Mouse (Mus musculus): Measurements from ENCODE around the gene 4931414P19Rik.

The 4931414P19Rik gene

GRCm38 (mm10) chr14:54605752-54606321, at the start of gene 4931414P19Rik:
Gene 4931414P19Rik, minus strand, starts transcription at chr14:54605993.
- DNase-seq = peak; percentile 76

DNA sequence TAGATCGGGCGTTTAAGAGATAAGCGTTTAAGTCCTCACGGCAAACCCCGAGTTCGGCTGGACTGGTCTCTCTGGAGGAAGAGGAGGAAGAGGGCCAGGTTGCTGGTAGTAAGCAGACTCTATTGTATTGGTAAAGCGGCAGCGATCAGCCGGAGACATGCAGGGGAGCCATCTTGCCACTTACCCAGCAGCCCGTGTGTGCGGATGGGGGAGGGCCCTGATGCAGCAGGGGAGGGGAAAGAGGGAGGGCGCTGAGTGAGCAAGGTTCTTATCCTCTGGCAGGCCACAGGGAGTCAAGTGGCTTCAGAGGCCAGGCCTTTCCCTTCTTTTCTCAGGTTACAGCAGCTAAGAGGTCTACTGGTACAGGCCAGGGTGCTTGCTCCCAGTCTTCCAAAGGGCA, 47.7 kb upstream of the 4931414P19Rik start:
- DNase-seq = peak; percentile 94

- DNase-seq = no peak
Observed at GRCm38 (mm10) chr14:54652787-54653186, 47.0 kb upstream of the 4931414P19Rik start.

DNA sequence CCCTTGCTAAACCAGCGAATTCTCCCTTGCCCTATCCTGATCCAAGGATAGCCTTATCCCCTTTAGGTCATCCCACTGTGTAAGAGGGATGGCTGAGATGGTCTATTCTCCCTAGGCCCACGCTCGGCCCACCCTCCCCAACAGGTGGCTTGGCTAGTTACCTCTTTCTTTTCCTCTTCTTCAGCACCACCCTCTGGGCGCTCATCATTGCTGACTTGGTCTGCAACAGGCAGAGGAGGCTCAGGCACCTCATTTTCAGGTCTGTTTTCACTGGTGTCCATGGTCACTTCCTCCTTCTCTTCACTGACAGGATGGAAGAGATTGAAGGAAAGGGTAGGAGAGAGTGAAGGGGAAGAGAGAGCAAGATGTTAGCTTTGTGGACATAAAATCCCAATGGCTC, 45.8 kb upstream of the 4931414P19Rik start:
- DNase-seq = no peak

DNA sequence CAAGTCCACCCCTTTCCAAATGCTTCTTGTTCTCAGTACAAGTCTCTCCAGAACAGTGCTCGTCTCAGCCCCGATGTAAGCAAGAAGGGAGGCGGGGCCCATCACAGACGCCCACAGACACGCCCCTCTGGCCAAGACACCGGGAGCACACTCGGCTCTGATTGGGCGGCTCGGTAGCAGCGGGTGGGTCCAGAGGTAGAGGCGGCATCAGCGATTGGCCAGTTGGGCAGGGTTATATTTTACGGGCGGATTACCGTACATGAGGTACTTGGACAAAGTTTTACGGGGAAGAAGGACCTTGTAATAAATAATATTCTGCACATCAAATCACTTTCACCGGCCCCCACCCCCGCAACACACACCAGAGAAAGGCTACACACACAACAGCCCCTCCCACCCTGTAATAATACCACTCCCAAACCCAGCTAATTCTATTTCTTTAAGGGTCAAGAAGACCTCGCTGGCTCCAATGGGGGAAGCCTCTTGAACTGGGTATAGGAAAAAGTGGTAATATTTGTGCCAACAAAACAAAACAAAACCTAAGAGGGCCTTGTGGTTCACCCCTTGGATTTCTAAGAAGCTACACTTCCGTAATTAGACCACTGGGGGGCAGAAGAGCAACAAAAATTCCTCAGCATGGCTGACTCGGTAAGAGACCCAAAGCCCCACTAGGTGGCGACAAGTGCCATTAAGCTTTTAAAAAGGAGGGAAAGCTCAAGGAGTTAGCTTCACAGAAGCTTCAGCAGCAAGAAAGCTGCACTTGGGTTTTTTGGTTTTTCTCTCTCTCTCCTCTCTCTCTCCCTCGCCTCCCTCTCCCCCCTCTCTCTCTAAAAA, 45.0 kb upstream of the 4931414P19Rik start:
- DNase-seq = peak; percentile 92

GRCm38 (mm10) chr14:54647900-54648299, 42.1 kb upstream of the 4931414P19Rik start:
- no peak for DNase-seq

DNA sequence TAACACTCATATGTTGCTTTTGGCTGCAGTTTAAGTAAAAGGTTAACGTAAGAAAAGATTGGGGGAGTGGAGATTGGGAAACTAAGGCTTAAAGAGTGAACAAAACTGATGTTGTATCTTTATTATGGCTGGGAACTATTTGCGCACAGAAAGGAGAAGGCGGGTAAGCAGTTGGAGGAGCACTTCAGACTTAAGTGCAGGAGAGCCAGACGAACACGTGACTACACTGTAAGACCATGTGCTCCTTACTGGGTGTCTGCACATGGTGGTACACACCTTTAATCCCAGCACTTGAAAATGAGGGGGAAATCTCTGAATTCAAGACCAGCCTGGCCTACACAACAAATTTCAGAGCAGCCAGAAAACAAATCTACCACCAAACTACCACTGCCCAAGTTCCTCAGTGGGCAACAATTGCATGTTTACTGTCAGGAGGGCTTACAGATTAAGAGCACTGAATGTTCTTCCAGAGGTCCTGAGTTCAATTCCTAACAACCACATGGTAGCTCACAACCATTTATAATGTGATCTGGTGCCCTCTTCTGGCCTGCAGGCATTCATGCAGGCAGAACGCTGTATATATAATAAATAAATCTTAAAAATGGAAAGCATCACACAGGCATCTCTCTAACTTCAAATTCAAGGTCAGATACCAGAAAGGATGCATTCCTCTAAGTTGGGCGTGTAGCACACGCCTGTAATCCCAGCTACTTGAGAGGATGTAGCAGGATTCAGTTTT, 41.3 kb upstream of the 4931414P19Rik start:
- no peak for DNase-seq

- DNase-seq = no peak
Observed at GRCm38 (mm10) chr14:54646455-54646854, 40.7 kb upstream of the 4931414P19Rik start.

DNA sequence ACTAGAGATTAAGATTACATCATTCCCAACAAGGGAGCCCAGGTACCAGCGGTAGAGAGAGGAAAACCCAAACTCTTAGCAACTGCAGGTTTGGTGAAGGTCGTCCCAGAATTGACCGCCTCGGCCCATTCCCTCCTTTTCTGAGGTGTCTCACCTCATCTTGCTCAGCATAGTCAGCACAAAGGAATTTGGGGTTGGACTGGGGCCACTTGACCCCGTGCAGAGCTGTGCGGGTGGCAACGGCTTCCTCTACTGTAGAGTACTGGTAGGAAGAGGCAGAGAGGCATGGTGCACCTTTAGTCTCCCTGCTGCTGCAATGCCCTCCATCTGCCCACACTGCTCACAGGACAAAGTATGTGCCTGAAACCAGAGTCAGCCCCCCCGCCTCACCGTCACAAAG, 38.5 kb upstream of the 4931414P19Rik start:
- no peak for DNase-seq

DNA sequence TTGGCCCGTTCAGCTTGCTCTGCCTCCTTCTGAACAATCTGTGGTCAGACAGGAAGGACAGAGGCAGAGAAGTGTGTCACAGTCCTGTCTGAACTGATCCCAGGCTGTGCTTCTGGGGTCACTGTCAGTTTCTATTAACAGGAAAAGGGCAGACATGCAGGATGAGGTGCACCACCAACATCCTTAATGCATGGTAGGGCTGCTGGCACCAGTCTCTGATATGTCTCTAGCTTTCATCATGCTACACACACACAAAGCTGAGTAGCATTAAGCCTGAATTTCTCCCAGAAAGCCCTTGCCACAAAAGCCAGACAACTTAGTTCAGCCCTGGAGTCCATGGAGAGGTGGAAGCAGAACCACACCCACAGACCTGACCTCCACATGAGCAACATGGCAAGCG, 37.2 kb upstream of the 4931414P19Rik start:
- no peak for DNase-seq

DNA sequence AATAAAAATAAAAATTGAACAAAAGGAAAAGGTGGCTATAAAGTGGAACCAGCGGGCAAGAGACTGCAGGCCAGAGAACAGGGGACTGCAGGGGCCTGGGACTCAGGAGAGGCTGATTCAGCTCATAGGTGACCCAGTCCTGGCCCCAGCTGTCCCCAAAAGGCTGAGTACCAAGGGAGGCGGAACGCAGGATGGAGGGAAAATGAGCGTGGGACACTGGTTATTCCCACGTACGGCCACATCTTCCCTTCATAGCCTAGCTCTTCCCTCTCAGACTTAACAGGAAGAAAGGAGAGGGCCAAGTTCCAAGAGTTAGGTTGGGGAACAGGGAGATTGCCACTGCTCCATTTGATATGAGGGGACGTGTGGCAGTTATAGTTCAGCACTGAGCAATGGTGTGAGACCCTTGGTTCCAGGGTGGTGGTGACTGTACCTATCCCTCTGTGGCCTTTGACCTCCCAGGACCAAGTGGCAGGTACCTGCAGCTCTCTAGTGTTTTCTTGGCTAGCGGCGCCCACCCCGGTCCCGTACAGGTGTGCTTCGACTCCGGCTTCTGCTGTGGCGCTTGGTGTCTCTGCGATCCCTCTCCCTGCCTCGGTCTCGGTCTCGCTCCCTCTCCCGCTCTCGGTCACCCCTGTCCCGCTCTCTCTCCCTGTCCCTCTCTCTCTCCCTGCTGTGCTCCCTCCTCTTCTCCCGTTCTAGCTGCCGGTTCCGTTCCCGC, 36.6 kb upstream of the 4931414P19Rik start:
- no peak for DNase-seq

GRCm38 (mm10) chr14:54641305-54641969, 35.6 kb upstream of the 4931414P19Rik start, which contains the start of gene Cdh24:
Gene Cdh24, minus strand, starts transcription at chr14:54641364.
- DNase-seq = peak; percentile 88

DNA sequence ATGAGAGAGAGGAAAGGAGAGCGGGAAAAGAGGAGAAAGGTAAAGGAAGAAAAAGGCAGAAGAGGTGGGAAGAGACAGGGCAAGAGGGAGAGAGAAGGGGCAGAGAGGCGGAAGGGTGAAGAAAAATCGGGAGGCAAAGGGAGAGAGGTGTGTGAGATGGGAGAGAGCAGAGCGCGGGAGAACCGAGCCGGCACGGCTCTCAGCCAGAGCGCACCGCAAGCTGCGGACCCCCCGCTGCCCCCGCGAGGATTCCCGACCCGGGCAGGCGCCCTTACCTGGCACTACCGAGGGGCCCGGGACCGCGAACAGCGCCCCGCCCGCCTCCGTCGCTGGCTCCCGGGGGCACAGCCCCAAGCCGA, 35.1 kb upstream of the 4931414P19Rik start, which contains the start of gene Gm17606:
TSS of gene Gm17606 (plus strand) at position 7 of the 359 bp plus-strand sequence.
- DNase-seq = no peak

- no peak for DNase-seq
Observed at GRCm38 (mm10) chr14:54640121-54640520, 34.3 kb upstream of the 4931414P19Rik start.

- no peak for DNase-seq
Observed at GRCm38 (mm10) chr14:54638210-54638609, 32.4 kb upstream of the 4931414P19Rik start.

DNA sequence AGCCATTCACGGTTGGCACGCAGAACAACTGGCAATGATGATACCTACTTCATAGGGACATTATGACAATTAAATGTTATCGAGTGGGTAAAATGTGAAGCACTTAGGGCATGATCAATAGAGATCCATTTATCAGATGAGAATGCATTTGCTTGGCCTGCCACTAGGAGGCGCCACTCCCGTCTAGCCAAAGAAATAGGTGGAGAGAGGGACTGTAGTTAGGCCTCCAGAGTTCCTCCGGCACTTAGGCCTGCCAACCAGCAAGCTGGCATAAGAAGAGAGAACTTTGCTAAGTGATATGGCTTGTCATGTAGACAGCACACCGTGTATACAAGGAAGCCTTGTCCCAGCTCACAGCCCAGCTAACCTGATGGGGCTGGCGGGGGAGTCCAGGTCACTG, 31.2 kb upstream of the 4931414P19Rik start:
- DNase-seq = peak; percentile 43

- no peak for DNase-seq
Observed at GRCm38 (mm10) chr14:54634182-54634581, 28.4 kb upstream of the 4931414P19Rik start.

GRCm38 (mm10) chr14:54632252-54632651, 26.5 kb upstream of the 4931414P19Rik start:
- DNase-seq = no peak

DNA sequence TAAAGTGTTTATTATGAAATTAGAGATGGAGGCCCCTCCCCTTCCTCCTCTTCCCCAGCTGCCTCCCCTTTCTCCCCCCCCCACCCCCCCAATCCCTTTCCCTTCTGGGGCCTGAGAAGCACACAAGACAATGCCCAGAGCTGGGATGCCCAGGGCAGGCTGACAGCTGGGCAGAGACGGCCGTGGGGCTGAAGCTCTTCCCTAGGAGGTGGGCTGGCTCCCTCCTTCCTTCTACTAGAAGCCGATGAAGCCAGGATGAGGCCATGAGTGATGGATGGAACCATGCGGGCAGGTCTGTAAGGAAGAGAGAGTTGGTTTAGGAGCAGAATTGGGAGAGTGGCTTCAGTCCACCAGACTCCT, 25.4 kb upstream of the 4931414P19Rik start:
- DNase-seq = no peak

DNA sequence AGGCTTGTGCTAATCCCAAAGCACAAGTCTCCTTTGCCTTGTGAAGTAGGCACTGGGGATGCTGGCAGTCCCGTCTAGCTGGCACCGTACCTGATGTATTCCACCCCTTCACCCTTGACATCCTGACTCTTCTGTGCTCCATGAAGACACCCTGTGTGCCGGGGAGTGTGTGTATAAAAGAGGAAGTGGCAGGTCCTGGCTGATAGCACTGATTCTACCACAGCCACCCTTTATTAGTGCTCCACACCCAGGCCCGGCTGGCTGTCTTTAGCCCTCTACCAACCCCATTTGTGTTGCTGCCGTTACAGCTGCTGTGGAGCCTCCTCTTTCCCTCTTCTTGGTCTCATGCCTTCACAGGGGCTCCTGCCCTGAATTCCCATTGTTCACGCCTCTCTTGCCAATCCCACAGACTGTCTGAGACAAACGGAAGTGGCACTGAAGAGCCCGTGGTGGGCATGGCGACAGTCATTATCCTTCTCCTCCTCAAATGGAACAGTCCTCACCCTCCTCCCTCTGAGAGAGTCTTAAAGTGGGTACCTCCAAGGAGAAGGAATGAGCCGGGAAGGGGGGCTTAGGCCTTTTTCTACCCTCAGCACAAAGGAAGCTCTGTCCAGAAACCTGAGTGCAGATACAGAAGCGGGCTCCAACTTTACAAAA, 24.9 kb upstream of the 4931414P19Rik start:
- DNase-seq = no peak

DNA sequence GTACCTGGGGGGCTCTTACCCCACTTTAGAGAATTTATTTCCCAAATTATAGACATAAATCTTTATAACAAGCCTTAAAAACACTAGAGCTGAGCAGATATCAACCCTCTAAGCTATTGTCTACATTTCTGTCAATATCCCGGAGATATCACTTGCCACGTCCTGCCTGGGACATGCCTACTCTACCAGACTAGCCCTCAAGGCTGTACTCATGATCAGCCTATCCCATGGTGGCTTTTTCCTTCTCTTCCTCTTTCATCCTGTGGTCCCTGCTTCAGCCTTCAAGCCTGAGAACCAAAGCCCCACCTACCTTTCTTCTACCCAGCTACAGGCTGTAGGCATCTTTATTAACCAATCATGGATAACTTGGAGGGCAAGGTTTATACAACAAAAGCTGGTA, 24.0 kb upstream of the 4931414P19Rik start:
- no peak for DNase-seq

DNA sequence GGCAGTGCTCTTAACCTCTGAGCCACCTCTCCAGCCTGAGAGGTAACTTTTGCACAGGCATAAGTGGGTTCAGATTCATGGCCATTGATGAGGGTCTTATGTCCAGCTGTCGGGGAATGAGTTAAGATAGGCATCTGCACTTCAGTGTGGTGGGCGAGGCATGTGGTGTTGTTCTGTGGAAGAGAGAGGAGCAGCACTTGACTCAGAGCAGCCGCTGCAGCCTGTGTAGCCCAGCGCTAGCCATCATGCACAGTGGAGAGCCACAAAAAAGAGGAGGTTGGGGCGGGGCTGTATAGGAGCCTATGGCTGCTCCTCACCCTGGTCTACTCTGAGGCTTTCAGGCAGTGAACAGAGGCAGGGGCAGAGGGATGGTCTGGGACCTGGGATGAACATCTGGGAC, 22.3 kb upstream of the 4931414P19Rik start:
- no peak for DNase-seq

All from kidney, adult 9 months (tissue).